Mouse (Mus musculus): ENCODE measurements around the gene Mettl23.

DNA sequence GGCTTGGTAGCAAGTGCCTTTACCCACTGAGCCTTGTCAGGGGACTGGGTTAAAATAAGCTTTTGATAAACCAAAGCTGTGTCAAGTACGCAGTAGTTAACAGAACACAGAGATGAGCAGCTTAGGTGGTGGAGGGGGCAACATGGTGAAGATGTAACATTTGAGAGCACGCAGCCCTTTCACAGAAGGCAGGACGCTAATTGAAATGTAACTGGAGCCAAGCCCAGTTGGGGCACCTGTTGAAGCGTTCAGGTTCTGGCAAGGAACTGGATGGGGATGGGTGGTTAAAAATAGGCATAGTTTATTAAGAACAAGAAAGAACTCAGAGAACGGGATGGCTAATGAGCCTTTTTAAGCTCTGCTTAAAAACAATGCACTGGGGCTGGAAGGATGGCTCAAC, 43.7 kb upstream of the Mettl23 start:
- TF ChIP-seq CTCF (IDR thresholded peaks at IDR 0.05; ENCODE audit: low read depth, low read length) (no peak), POLR2A (IDR thresholded peaks at IDR 0.05; ENCODE audit: extremely low read depth, insufficient read depth, low read length) (no peak)
